Mouse (Mus musculus) embryonic facial prominence, embryonic 11.5 days (tissue): ENCODE measurements at regions not wholly inside any gene's neighbourhood (a gene's known extent, or its start where the extent isn't known, plus 50 kb on each side); places are given as distances from the start of the nearest gene placed in this dataset.

Experiments
- ATAC-seq: fragments of 200-750 bp; cut with Nextera tagmentation; replicated peaks from 2 replicates; pipeline ENCODE4 v1.8.0; 2017; ENCODE audit warnings: low read depth; ENCODE audit not compliant: insufficient number of reproducible peaks, low FRiP score, low TSS enrichment
- DNase-seq: peaks from one replicate; pipeline ENCODE4 v3.0.0-alpha.2; 2015; ENCODE audit warnings: low spot score
- H3K27ac ChIP-seq: fragments of 300-500 bp; sonication (generic); replicated peaks from 2 replicates; pipeline ENCODE4 v1.5.1; 2014; ENCODE audit warnings: mild to moderate bottlenecking, low read depth, low read length, control low read depth
- H3K27me3 ChIP-seq: fragments of 300-500 bp; sonication (generic); 2 replicates; pipeline ENCODE4 v1.6.1; 2014; ENCODE audit warnings: mild to moderate bottlenecking, low read length, moderate library complexity, mixed read lengths; ENCODE audit not compliant: control insufficient read depth, insufficient read depth
- H3K36me3 ChIP-seq: fragments of 300-500 bp; sonication (generic); replicated peaks from 2 replicates; pipeline ENCODE4 v1.6.1; 2014; ENCODE audit warnings: low read depth, mild to moderate bottlenecking, low read length, moderate library complexity, mixed read lengths; ENCODE audit not compliant: control insufficient read depth, insufficient read depth
- H3K4me1 ChIP-seq: fragments of 300-500 bp; sonication (generic); 2 replicates; pipeline ENCODE4 v1.6.1; 2014; ENCODE audit warnings: low read length, mixed read lengths; ENCODE audit not compliant: control insufficient read depth, insufficient read depth
- H3K4me2 ChIP-seq: fragments of 300-500 bp; sonication (generic); 2 replicates; pipeline ENCODE4 v1.6.1; 2014; ENCODE audit warnings: low read depth, mild to moderate bottlenecking, control low read depth, low read length, moderate library complexity
- H3K4me3 ChIP-seq: fragments of 300-500 bp; sonication (generic); 2 replicates; pipeline ENCODE4 v1.5.1; 2014; ENCODE audit warnings: low read depth, low read length, control low read depth
- H3K9ac ChIP-seq: fragments of 300-500 bp; sonication (generic); replicated peaks from 2 replicates; pipeline ENCODE4 v1.6.1; 2014; ENCODE audit warnings: mild to moderate bottlenecking, control low read depth, low read length
- H3K9me3 ChIP-seq: fragments of 300-500 bp; sonication (generic); replicated peaks from 2 replicates; pipeline ENCODE4 v1.6.1; 2016; ENCODE audit warnings: mild to moderate bottlenecking, low read length, inconsistent platforms, mixed read lengths; ENCODE audit not compliant: control insufficient read depth
- WGBS: fragments of 180-500 bp; shearing (Covaris S2); extraction: QIAGEN DNeasy Blood & Tissue Kit; methylation state at CpG from one replicate; pipeline ENCODE4 v1.1.7; 2014; 5-methylcytosine and 5-hydroxymethylcytosine counted together

DNA sequence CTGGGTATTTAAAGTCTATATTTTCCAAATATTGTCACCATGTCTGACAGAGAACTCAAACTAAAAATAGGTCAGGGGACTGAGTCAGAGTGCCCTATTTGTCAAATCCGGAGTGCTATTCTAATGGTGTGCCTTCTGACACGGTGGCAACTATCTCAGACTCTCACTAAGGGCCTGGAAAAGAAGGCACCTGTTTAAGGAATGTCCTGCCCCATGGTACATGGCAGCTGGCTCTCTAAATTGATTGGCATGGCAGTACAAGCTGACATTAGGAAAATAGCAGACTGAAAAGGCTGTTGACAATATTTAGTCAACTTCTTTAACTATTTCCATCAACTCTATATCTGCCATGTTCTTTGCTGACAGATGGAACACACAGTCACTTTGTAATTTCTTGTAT, 405.1 kb upstream of the A1bg start:
- no peak overlapping the region for H3K27ac ChIP-seq
- ATAC-seq (no peak), DNase-seq (no peak)
- 87% methylated on average over 2 of the region's 2 CpGs for WGBS
- no peak overlapping the region for H3K4me2 ChIP-seq
- no peaks in the 10 kb centered on the region for H3K9me3 ChIP-seq
- no peak overlapping the region for H3K4me3 ChIP-seq
- H3K36me3 ChIP-seq = no peaks in the 10 kb centered on the region
- no peaks in the 10 kb centered on the region for H3K4me1 ChIP-seq
- H3K27me3 ChIP-seq = no peaks in the 10 kb centered on the region
- no peak overlapping the region for H3K9ac ChIP-seq

DNA sequence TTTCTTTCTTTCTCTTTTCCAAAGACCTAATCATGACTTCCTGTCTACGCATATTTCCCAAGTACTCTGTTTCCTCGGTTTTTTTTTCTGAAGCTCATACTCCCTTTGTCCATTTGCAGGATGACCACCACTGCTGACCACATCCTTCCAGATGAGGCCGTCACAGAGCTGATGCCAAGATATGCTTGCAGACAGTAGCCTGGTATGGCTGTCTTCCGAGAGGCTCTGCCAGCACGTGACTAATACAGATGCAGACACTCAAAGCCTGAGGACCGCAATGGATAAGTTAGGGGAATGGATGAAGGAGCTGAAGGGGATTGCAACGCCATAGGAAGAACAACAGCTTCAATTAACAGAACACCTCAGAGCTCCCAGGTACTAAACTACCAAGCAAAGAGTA, 399.4 kb upstream of the A1bg start:
- DNase-seq = no peak
- no peaks in the 10 kb centered on the region for H3K36me3 ChIP-seq
- H3K27me3 ChIP-seq = no peaks in the 10 kb centered on the region
- no peak overlapping the region for H3K27ac ChIP-seq
- no peak for ATAC-seq
- 93% methylated on average over 7 of the region's 7 CpGs for WGBS
- no peak overlapping the region for H3K4me2 ChIP-seq
- no peaks in the 10 kb centered on the region for H3K9me3 ChIP-seq
- H3K9ac ChIP-seq = no peak overlapping the region
- no peaks in the 10 kb centered on the region for H3K4me1 ChIP-seq
- H3K4me3 ChIP-seq = no peak overlapping the region

DNA sequence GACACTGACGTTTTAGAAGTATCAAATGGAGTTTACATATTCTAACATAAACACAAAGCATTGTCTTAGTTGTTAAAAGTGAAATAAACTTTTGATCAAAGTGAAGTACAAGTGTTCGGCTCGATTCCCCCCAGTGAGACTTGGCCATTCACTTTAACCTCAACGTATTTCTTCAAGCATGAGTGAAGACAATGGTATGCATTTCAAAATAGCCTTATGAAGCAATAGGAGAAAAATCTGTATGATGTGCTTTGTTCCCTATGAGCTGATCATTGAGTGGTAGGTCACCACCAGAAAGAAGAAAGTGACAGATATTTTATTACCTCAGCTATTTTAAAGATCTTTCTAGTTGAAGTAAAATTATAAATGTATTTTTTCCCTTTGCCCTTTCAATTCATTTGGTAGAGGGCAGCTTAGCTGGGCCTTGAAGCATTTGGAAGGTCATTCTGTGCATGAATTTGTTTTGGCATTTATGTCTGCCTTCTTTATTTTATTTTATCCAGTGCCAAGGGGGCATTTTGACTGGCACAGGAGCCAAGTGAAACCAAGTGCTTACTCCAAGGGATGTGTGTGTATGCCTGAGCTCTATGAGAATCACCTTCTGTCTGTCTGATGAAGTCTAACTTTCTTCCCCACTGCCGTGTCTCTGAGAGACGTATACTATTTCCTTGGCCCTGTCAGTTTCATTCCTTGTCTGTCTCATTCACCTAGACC, 386.8 kb upstream of the A1bg start:
- Histone ChIP-seq H3K4me1 (no peaks in the 10 kb centered on the region), H3K36me3 (no peaks in the 10 kb centered on the region), H3K27ac (no peak overlapping the region), H3K9me3 (no peaks in the 10 kb centered on the region), H3K9ac (no peak overlapping the region), H3K4me3 (no peak overlapping the region), H3K4me2 (no peak overlapping the region), H3K27me3 (no peaks in the 10 kb centered on the region)
- ATAC-seq = no peak
- DNase-seq = no peak
- 83% methylated on average over 6 of the region's 6 CpGs for WGBS

DNA sequence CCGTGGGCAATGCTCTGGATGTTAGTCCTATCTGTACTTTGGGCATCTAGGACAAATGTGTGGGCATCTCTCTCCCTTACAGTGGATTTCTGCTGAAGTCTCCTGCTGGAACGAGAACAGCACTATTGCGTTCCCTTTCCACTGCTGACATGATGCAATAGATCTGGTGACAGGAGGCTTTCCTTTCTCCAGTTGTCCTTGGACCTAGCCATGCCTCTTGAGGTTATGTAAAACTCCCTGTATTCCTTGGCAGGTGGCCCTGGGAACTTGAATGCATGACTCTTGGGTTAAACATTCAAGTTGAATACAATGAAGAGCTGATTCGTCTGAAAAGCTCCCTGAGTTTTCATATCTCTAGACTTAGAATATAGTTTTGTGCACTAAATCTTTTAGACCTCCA, 386.1 kb upstream of the A1bg start:
- no peak overlapping the region for H3K27ac ChIP-seq
- no peaks in the 10 kb centered on the region for H3K9me3 ChIP-seq
- H3K27me3 ChIP-seq = no peaks in the 10 kb centered on the region
- H3K9ac ChIP-seq = no peak overlapping the region
- DNase-seq (no peak), ATAC-seq (no peak)
- H3K4me2 ChIP-seq = no peak overlapping the region
- no peaks in the 10 kb centered on the region for H3K4me1 ChIP-seq
- H3K36me3 ChIP-seq = no peaks in the 10 kb centered on the region
- H3K4me3 ChIP-seq = no peak overlapping the region
- WGBS = 80% methylated on average over 4 of the region's 4 CpGs

DNA sequence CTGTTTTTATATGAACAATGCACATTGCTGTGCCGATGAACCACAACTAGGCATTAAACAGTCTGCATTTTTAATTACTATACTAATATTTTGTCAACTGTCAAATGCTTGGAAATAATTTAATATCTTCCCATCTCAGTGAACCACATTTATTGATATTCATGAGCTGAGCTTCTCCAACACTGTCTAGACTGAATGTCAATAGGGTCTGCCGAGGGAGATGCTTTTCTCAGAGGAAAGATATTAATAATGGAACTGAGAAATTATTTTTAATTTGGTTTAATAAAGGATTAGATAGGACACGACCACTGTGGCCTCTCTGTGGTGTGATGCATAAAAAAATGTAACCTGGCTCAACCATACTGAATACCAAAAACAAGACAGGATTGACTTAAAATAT, 381.7 kb upstream of the A1bg start:
- no peaks in the 10 kb centered on the region for H3K36me3 ChIP-seq
- WGBS = 80% methylated on average over 3 of the region's 3 CpGs
- no peaks in the 10 kb centered on the region for H3K9me3 ChIP-seq
- H3K4me3 ChIP-seq = no peak overlapping the region
- ATAC-seq (no peak), DNase-seq (no peak)
- no peak overlapping the region for H3K27ac ChIP-seq
- no peaks in the 10 kb centered on the region for H3K4me1 ChIP-seq
- no peak overlapping the region for H3K4me2 ChIP-seq
- no peaks in the 10 kb centered on the region for H3K27me3 ChIP-seq
- H3K9ac ChIP-seq = no peak overlapping the region

DNA sequence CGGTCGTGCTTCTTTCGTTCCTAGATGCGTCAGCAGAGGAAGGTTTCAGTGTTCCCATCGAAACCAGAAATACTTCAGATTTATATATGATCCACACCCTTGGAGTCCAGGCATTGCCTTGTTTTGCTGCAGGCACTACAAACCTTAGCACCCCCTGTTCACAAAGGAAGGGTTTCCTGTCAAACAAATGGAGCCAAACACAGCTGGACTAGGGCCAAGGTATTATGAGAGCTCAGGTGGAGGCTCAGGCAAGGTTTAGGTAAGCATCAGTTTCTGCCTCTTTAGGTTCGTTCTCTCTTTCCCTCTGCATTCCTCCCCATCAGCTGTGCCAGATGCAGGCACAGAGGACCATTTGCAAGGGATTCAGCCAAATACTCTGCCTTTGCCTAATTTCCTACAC, 377.0 kb upstream of the A1bg start:
- DNase-seq (no peak), ATAC-seq (no peak)
- Histone ChIP-seq H3K36me3 (no peaks in the 10 kb centered on the region), H3K4me1 (no peaks in the 10 kb centered on the region), H3K27ac (no peak overlapping the region), H3K27me3 (no peaks in the 10 kb centered on the region), H3K4me3 (no peak overlapping the region), H3K9me3 (no peaks in the 10 kb centered on the region), H3K4me2 (no peak overlapping the region), H3K9ac (no peak overlapping the region)
- WGBS = 87% methylated on average over 6 of the region's 6 CpGs

DNA sequence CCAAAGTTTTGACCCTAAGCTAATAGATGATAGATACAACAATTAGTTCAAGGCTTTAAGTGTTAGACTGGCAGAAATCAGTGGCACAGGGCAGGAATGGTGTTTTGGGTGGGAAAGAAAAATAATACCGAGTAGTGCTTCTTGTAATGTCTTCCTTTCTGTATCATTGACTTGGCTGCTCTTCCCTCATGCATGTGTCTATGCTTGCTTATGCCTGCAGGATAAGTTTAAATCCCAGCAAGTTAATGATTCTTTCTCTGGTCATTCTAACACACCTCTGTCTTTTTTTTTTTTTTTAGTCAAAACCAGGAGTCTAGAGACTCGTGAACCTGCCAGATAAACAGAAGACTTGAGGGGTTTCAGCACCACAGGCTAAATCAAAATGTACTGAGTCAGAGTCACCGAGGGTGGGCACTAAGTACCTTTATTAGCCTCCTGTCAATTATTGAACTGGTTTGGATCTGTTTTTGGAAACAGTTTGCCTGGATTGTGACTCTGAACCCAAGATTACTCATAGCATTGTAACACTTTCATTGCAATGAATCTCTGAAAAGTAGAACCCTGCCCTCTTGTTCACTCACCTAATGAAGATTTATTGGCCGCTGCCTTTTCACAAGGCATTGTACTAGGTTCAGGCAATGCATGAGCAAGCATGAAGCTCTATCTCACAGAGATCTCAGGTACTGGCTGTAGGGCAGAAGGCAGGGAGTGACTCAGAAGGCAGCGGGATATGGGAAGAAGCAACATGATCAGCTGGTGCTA, 374.8 kb upstream of the A1bg start:
- 87% methylated on average over 5 of the region's 5 CpGs for WGBS
- no peak overlapping the region for H3K27ac ChIP-seq
- H3K4me3 ChIP-seq = no peak overlapping the region
- H3K36me3 ChIP-seq = no peaks in the 10 kb centered on the region
- no peaks in the 10 kb centered on the region for H3K4me1 ChIP-seq
- H3K27me3 ChIP-seq = no peaks in the 10 kb centered on the region
- no peaks in the 10 kb centered on the region for H3K9me3 ChIP-seq
- no peak overlapping the region for H3K9ac ChIP-seq
- no peak overlapping the region for H3K4me2 ChIP-seq
- no peak for DNase-seq
- ATAC-seq = no peak

DNA sequence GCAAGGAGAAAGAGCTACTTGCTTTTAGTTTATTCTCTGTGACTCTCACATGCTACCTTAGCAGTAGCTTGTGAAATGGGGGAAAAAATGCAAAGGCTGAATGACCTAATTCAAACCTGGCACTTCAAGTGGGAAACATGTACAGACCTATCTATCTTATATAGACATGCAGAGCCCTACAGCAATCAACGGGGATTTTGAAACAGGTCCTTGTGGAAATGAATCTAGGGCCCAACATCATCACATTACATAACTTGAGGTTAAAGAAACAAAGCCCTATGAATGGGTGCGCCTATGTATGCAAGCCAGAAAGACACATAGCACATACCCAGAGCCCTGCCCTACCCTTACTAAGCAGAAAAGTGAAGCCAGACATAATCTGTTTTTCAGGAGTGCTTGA, 371.8 kb upstream of the A1bg start:
- no peaks in the 10 kb centered on the region for H3K27me3 ChIP-seq
- ATAC-seq (no peak), DNase-seq (no peak)
- no peaks in the 10 kb centered on the region for H3K36me3 ChIP-seq
- no peaks in the 10 kb centered on the region for H3K9me3 ChIP-seq
- H3K9ac ChIP-seq = no peak overlapping the region
- H3K4me1 ChIP-seq = no peaks in the 10 kb centered on the region
- no peak overlapping the region for H3K4me2 ChIP-seq
- 89% methylated on average over 2 of the region's 2 CpGs for whole genome bisulfite sequencing
- no peak overlapping the region for H3K4me3 ChIP-seq
- no peak overlapping the region for H3K27ac ChIP-seq
